Mouse (Mus musculus) kidney, postnatal 36 days (tissue): ENCODE data around the gene Slc6a20a.
"Not testable (repeated sequence)": the region's sequence is repeated elsewhere in the genome, so short reads cannot be mapped to it uniquely, and the experiment has no call there.

ENCODE experiments used
- DNase-seq, 2 experiments: peaks; one replicate each; pipeline ENCODE4 v3.0.0; 2021 to 2022; ENCODE audit warnings: mixed read lengths in 2 of 2

Slc6a20a gene

GRCm38 (mm10) chr9:123678327-123679105, at the start of gene Slc6a20a, which contains the start of gene Ccr9:
TSS of gene Slc6a20a (minus strand) at chr9:123678885.
TSS of gene Ccr9 (plus strand) at chr9:123678439.
- peak; percentile 76 to 85 for DNase-seq

GRCm38 (mm10) chr9:123722737-123723493, 44.2 kb upstream of the Slc6a20a start:
- DNase-seq, result no peak

GRCm38 (mm10) chr9:123717186-123718008, 38.7 kb upstream of the Slc6a20a start, which contains the start of gene Lztfl1:
TSS of gene Lztfl1 (minus strand) at chr9:123717697.
- peak; percentile 98 to 99 for DNase-seq

GRCm38 (mm10) chr9:123716301-123716700, 37.6 kb upstream of the Slc6a20a start:
- peak; percentile 12 to 17 for DNase-seq

DNA sequence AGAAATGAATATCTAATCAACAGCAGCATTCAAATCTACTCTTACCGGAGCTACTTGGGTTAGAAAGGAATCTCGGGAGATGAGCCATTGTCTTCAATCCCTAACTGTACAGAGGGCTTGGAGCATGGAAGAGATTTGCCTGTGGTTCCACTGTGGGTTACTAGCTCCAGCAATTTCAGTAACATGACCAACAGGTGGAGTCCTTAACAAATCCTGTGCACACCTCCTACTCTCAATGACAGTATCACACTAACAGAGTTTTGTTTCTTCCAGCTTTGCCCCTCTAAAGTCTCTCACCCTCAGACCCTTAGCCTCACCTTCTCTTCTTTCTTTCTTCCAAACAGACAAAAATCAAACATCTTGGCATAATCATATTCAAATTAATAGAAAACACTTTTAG, 34.4 kb upstream of the Slc6a20a start:
- no peak for DNase-seq

DNA sequence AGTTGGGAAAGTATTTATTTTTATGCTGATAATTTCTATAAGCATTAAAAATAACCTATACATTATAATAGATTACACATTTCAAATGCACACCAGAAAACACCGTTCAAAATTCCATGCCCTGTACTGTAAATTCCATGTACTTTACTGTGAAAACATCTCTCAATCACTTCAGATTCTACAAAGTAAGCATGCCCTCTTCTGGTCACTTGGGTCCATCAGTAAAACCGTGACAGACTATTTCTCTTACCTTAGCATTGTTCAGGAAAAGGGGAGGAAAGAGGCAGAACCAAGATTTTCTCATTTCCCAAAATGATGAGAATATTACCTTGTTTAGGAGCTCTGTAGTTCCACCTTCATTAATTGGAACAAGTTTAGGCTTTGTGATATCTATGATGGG, 30.5 kb upstream of the Slc6a20a start:
- peak; percentile 6 to 11 for DNase-seq

GRCm38 (mm10) chr9:123701822-123702221, 23.1 kb upstream of the Slc6a20a start:
- no peak for DNase-seq

DNA sequence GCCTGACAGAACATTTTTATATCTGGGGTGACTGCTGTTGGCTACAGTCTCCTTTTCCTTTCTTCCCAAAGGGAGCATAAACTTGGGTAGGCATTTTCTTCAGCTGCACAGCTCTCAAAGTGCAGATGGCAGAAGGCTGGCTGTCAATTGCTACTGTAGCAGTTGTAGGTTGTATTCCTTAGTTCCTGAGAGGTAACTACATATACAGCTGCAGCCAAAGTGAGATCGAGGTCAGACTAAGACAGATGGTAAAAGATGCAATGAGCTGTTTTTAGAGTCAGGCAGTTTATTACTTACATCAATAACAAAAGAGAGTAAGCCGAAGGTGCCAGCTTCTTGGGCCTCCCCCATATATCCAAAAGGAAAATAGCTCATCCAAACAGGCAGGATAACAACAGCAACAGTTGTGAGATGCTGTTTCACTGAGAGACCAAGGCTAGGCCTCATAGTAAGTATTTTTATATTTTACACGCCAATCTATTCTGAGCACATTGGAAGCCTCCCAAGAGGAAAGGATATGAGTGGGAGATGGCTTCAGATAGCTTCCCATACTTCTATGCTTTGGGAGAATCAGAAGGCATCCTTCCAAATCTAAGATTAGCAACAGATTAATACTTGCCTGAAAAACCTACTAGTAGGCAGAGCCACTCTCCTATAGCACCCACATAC, 17.1 kb upstream of the Slc6a20a start:
- no peak for DNase-seq

GRCm38 (mm10) chr9:123688227-123688626, 9.5 kb upstream of the Slc6a20a start:
- DNase-seq, result no peak

DNA sequence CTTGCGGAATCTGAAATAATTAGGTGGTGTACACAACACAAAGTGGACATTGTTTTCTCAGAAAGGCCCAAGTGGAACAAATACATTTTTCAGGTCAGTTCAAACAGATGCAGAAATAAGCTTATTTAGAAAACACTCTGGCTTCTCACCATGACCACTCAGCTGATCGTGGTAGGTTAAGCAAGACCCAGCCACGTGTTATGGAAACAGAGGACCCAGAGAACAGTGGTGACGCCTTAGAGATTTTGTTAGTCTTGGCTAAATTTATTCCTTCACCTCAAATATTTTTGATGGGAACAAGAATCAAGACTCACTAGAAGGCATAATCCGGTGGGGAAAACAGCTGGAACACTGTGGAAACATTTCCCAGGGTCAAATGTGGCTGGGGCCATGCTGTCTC, 7.5 kb upstream of the Slc6a20a start:
- no peak for DNase-seq

GRCm38 (mm10) chr9:123683704-123684103, 5.0 kb upstream of the Slc6a20a start:
- DNase-seq, result no peak

DNA sequence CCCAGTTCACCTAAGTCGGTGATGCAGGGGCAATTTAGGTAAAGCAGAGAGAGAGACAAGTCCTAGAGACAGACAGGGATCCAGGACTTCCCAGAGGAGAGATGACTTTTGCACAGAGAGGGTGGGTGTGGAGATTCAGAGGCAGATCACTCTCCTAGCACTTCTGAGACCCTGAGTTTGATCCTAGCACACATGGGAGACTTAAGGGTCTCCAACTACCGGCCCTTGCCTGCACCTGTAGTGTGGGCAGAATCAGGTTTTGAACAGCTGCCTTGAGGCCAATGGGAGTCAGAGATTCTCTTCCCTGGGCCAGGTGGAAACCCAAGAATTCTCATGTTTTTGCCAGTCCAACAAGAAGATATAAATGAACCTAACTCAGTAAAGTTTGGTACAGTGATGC, 513 bp upstream of the Slc6a20a start:
- DNase-seq, result no peak

DNA sequence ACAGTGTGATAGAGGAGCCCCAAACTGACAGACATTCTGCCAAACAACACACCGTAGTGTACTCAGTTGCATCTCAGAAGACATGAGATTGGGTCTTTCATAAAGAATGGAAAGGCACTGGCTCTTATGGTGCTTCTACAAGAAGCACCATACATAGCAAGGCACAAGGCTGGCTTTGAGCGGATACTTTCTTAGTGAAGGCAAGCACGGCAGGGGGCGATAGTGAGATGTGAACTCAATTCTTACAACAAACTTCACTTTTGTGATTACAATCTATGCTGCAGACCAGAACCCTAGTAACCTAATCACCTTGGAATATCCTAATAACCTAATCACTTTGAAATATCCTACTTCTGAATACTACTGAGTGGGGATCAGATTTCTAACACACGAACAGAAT, 13.0 kb downstream of the Slc6a20a start:
- DNase-seq, result peak; percentile 52 to 82

- DNase-seq, result not testable (repeated sequence)
These were observed 18.6 kb downstream of the Slc6a20a start for GRCm38 (mm10) chr9:123659986-123660676.

DNA sequence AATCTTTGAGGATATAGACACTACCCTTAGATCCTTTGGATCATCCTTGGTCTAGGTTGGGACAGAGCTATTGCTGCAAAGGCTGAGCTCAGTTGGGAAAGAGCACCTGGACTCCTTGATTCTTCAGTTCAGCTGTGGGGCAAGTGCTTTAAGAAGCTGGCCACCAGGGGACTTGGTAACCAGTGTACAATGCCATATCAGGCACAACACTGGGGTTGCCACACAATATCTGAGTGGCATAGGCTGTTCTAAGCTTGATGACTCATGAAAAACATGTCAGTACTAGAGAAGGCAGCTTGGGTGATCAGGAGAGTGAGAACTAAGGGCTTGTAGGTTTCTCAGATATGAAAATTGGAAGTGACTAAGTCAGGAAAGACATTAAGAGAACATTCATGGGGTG, 19.7 kb downstream of the Slc6a20a start:
- DNase-seq, result no peak

DNA sequence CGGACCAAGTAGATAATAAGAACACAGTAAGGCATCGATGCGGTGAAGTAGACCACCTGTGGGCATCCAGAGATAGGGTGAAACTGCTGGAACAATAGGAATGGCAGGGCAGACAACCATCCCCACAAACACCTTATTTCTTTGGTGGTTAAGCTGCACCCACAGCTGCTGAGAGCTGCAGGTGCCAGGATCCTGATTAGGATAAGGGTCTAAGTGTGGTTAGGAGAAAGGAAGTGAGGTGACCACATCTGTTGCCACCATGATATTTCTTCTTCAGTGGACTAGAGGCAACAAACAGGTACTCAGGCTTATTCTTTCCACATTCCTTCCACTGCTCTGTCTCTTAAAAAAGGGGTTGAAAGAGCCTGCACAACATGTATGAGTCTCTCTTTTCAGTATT, 21.2 kb downstream of the Slc6a20a start:
- no peak for DNase-seq

GRCm38 (mm10) chr9:123651369-123651768, 27.3 kb downstream of the Slc6a20a start:
- no peak for DNase-seq

DNA sequence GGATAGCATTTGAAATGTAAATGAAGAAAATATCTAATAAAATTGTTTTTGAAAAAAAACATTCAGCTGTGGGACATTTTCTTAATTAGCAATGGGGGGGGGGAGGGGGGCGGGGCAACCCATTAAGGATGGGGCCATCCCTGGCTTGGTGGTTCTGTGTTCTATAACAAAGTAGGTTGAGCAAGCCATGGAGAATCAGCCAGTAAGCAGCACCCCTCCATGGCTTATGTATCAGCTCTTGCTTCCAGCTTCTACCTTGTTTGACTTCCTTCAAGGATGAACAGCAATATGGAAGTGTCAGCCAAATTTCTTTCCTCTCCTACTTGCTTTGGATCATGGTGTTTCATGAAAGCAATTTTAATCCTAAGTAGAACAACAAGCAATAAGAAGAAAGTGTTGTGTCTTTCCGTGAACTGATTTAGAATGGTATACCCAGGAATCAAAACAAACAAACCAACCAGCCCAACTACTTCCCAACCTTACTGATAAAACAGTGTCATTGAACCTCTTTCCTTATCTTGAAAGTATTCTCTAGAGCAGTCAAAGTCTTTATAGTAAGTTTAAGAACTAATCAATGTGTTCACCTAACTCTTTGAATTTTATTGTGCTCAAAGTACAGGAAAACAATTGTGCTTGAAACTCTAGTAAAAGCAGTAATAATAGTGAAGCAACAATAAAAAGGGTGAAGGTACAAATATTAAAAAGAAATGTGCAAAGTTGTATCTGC, 28.7 kb downstream of the Slc6a20a start:
- no peak for DNase-seq

DNA sequence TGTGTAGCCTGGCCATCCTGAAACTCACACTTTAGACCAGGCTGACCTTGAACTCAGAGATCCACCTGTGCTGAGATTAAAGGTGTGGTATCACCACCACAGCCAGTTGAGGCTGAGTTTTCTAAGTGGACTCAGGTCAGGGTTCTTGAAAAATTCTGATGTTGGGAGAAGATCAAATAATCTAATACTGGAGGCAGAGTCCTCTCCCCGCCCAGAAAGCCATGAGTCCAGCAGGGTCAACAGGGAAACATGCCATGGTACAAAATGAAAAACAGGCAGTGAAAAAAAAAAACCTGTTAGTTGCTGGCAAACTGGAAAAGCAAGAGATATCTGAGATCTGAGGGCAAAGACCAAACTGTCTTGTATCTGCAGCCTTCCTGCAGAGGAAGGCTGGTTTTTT, 38.6 kb downstream of the Slc6a20a start:
- peak; percentile 57 to 59 for DNase-seq

DNA sequence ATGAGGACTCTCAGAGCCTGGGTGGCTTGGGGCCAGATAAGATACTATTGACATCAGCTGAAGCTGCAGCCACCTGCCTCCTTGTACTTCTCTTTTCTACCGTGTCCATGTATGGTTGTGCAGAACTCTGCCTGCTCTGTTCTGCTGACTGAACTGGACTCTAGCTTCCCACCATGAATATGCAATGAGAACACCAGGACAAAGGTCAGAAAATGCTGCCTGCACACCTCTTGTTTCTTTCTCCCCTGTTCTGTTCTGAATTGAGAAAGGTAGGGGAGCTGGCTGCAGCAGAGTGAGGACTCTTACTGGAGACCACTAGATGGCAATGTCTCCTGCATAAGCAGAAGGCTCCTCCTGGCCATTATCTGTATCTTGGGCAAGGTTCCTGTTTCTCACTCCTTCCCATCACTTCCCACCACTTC, 40.0 kb downstream of the Slc6a20a start:
- DNase-seq, result peak; percentile 65 to 85

DNA sequence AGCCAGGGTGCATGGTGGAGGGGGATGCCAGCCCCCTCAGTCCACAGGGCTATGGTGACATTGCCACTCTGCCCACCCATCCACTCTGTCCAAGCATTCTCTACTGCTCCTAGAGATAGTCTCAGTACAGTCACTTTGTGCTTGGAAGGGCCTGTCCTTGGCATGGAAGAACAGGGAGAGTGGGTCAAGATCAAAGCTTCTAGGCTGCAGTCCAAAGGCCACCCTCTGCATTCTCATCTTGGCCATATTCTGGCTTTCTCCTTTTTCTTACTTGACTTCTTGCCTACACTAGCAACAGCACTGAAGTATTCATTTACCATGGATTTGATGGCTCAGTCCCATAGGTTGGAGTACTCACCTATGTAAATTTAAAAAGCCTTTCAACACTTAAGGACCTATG, 40.5 kb downstream of the Slc6a20a start:
- peak; percentile 39 to 50 for DNase-seq
